Mouse (Mus musculus): ENCODE measurements around the gene Vezt. TPM values are rescaled to one million over a fixed set of nuclear protein-coding genes. Genes with fewer than 3 reads are reported as not detected.
A peak's percentile ranks its signal among the peaks of the same experiment; 100 is the strongest.

Vezt gene
- total RNA-seq (2015) (4.9 and 5.8 TPM in 2 replicates), total RNA-seq (2017) (16.4 and 16.7 TPM in 2 replicates)

GRCm38 (mm10) chr10:94035658-94036374, at the start of gene Vezt, which contains the start of gene Fgd6:
Gene Vezt, minus strand, starts transcription at chr10:94035817.
Gene Fgd6, plus strand, starts transcription at chr10:94036001.
- peak; percentile 92 for ATAC-seq (replicated peaks; ENCODE audit: poor library complexity)

GRCm38 (mm10) chr10:94082040-94082734, 46.6 kb upstream of the Vezt start:
- peak; percentile 72 for ATAC-seq (replicated peaks; ENCODE audit: poor library complexity)

DNA sequence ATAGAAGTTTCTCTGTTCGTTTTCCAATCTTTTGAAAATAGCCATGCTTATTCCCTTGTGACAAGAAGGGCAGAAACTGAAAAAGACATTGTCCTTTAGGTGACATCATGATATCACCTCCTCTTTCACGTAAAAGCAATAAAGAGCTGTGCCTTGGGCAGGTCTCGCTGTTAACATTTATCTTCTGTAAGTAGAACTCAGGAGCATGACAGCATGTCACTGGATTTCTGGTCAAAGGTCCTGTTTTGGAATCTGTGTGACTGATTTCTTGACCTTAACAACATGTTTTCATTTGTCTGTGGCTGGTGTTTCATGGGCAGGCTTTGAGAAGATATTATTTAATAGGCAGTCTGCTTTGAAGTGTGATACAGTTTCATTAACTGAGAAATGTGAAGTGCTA, 45.1 kb upstream of the Vezt start:
- ATAC-seq (replicated peaks; ENCODE audit: poor library complexity) = no peak

DNA sequence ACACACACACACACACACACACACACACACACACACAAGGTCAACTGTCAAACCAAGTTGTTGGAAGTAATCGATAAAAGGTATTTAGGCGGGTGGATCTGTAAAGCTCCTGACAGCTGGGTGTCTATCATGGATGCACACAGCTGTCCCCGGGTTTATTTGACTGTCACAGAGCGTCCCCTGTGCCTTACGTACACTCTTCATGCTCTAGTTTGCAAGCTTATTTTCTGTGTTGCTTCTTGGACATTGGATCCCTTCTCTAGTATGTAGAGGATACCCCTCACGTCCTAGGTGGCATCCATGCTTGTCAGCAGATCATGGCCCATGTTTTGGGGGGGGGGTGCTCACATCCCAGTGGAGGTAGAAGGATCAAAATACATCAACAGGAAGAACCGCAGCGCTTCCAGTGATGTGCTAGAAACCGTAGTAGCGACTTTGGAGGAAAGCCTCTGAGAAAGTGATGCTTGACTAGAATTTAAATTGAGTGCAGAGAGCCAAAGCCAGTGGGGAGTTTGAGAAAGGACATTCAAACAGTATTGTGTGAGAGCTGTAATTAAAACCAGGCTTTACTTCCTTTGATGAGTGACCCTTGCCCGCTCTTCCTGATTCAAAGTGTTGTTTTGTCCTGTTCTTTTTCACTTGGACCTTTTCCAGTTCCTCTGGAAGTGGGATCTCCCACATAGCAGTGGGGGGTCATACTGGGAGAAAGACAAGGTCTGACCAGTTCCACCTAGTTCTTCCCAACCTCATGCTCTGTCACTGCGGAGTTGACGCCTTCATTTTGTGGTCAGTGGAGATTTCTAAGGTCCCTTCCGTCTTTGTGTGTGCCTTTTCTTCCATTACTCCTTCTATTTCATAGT, 41.6 kb upstream of the Vezt start:
- no peak for ATAC-seq (replicated peaks; ENCODE audit: poor library complexity)

- peak; percentile 78 for ATAC-seq (replicated peaks; ENCODE audit: poor library complexity)
Observed at GRCm38 (mm10) chr10:94072916-94073465, 37.4 kb upstream of the Vezt start.

DNA sequence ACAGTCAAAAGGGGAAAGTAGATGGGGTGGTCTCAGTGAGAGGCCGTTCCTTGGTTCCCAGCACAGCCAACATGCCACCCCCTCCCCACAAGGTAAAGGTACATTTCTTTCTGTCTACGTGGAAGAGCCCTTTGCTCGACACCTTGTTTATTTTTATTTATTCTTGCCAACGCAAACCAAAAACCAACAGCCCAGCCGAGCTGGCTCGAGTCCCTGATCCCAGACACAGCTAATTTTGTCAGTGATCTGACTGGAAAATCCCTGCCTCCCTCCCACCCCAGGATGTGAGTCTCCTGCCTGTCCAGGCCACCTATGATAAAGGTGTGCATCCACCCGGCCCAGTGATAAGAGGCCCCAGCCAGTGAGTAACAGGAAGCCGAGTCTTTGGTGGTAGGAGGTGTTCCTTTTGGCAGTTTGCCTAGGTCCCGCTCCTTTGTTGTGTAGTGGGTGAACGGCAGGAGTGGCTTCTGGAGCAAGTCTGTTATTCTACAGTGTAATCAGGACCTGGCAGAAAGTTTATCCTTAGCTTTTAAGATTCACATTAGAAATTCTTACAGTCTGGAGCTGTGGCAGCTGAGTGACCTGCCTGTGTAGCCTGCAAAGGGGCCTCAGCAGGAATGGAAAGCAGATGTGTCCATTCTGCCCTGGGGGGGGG, 36.8 kb upstream of the Vezt start:
- ATAC-seq (replicated peaks; ENCODE audit: poor library complexity) = peak; percentile 87

DNA sequence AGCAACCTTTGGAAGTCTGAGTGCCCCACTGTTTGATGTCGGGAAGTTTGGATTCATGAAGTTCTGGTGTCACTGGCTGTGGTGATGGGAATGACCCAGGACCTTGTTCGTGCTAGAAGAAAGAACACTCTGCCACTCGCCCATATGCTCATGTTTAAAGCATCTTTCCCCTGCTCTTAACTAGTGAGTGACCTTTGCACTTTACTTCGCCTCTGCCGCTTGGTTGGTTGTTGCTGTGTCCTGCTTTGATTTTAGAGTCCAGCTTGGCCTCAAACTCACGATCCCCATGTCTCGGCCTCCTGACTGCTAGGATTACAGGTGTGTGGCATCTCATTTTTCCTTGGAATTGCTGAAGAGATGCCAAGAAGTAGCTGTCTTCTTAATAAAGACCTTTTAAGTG, 36.0 kb upstream of the Vezt start:
- ATAC-seq (replicated peaks; ENCODE audit: poor library complexity) = no peak

- no peak; the same call in 1 of the 2 replicates for ATAC-seq (replicated peaks; ENCODE audit: poor library complexity)
Observed at GRCm38 (mm10) chr10:94068701-94069100, 33.1 kb upstream of the Vezt start.

DNA sequence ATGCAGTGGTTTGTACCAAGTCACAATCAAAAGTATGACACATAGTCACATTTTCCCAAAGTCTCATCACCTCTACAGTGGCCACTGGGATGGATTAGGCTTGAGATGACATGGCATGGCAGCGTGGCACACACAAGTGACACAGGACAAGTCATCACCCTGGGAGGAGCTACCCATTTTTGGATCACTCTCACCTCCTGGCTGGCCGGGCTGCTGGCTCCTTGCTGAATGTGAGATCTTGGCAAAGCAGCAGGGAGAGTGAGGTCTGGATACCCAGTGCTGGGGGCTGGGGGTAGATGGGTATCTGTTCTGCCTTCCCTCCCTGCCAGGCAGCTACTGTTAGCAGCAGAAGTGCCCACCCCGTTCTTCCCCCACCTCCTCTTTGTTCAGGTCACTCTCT, 31.3 kb upstream of the Vezt start:
- ATAC-seq (replicated peaks; ENCODE audit: poor library complexity) = no peak

- no peak for ATAC-seq (replicated peaks; ENCODE audit: poor library complexity)
Observed at GRCm38 (mm10) chr10:94062357-94062756, 26.7 kb upstream of the Vezt start.

GRCm38 (mm10) chr10:94060190-94060589, 24.6 kb upstream of the Vezt start:
- no peak for ATAC-seq (replicated peaks; ENCODE audit: poor library complexity)

DNA sequence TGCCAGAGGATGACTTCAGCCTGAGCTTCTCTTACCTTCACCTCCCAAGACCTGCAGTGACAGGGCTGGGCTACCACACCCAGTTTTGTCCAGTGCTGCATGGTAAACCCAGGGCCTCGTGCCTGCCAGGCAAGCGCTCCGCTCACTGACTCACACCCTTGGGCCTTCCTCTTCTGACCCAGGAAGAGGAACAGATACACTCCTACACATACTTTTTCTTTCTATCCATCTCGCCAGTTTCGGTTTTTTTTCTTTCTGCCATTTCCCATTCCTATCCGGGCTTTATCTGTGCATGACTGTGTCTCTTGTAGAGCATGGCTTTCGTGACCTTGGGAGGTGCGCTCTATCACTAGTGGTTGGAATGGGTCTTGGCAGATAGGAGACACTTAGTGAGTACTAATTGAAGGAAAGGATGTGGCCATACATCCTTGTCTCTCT, 24.0 kb upstream of the Vezt start:
- ATAC-seq (replicated peaks; ENCODE audit: poor library complexity) = peak; percentile 44; the same call in 1 of the 2 replicates

DNA sequence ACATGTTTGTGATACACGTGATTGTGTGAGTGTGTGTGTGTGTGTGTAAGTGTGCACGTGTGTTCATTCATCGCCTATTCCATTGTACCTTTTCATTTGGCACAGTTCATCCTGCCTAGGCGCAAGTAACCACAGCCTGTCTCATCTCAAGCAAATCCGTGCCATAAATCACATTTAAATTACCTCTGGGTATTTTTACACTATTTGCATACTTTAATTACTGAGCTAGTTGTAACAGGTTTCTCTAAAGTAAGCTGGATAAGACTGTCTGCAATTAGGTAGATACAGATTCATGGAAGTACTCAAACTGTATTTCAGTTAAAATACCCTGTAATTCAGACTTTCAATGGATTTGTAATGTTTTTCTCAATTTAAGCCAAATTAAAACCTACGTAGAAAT, 20.9 kb upstream of the Vezt start:
- ATAC-seq (replicated peaks; ENCODE audit: poor library complexity) = no peak

DNA sequence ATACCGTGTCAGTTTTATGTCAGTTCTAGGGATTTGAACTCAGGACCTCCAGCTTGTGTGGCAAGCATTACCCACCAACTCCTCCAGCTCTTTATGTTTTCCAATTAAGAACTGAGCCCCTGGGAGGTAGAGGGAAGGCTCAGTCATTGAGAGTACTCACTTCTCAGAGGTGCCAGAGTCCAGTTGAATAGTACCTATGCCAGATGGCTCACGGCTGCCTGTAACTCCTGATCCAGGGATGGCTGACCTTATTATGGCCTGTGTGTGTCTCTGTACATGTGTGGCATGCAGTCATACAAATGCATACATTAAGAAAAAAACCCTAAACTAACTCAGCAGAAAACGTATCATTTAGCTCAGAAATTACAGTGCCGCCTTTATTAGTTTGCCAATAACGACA, 15.1 kb upstream of the Vezt start:
- ATAC-seq (replicated peaks; ENCODE audit: poor library complexity) = no peak

DNA sequence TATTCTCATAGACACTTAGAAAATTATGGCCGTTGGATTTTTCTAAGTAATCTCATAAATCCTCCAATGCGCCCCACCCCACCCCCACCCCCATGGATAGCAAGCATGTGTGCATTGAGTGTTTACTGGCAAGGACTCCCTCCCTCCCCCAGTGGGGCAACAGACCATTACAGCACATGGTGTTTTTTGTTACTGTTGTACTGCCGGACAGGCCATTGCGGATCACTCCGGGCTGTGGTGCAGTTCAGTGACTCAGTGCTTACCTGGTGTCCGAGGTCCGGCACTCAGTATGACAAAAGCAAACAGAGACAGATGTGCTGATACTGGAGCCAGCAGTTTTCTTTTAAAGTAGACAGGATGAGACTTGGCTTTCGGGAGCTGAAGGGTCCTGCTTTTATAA, 13.5 kb upstream of the Vezt start:
- ATAC-seq (replicated peaks; ENCODE audit: poor library complexity) = no peak

GRCm38 (mm10) chr10:94047845-94048559, 12.4 kb upstream of the Vezt start:
- peak; percentile 99 for ATAC-seq (replicated peaks; ENCODE audit: poor library complexity)

DNA sequence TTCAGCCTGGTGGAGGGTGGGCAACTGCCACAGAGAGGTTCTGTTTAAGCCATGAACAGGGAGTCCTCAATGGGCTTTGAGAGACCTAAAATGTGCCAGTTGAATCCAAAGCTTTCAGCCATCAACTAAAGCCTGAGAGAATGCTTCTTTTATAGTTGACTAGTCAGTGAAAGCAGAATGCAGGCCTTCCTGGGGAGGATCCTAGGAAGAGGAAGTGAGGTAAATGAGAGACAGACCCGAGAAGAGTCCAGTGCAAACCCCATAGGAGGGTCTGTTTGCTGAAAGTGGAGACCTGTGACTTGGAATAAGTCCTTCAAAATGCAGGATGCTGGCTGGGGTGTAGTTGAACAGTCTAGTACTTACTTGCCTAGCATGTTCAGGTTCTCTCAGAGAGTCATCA, 11.4 kb upstream of the Vezt start:
- ATAC-seq (replicated peaks; ENCODE audit: poor library complexity) = no peak

- no peak for ATAC-seq (replicated peaks; ENCODE audit: poor library complexity)
Observed at GRCm38 (mm10) chr10:94045301-94045700, 9.7 kb upstream of the Vezt start.

- ATAC-seq (replicated peaks; ENCODE audit: poor library complexity) = no peak
Observed at GRCm38 (mm10) chr10:94043908-94044307, 8.3 kb upstream of the Vezt start.

Data from megakaryocyte progenitor cell, adult 5-6 weeks (primary cell).